Mouse (Mus musculus) embryonic facial prominence, embryonic 13.5 days (tissue): ENCODE data around the gene Ifitm5. TPM values are rescaled to one million over a fixed set of nuclear protein-coding genes. Genes with fewer than 3 reads are reported as not detected.
A peak's percentile ranks its signal among the peaks of the same experiment; 100 is the strongest.

ENCODE experiments used
- ATAC-seq: fragments of 200-750 bp; cut with Nextera tagmentation; 2 replicates; pipeline ENCODE4 v1.8.0; 2017; ENCODE audit warnings: low read depth; ENCODE audit not compliant: insufficient number of reproducible peaks, insufficient read depth, low FRiP score, low TSS enrichment
- H3K27ac ChIP-seq: fragments of 300-500 bp; sonication (generic); 2 replicates; pipeline ENCODE4 v1.5.1; 2015; ENCODE audit warnings: moderate library complexity, mild to moderate bottlenecking, inconsistent platforms
- H3K27me3 ChIP-seq: fragments of 300-500 bp; sonication (generic); 2 replicates; pipeline ENCODE4 v1.6.1; 2015; ENCODE audit warnings: mild to moderate bottlenecking, inconsistent platforms
- H3K36me3 ChIP-seq: fragments of 300-500 bp; sonication (generic); 2 replicates; pipeline ENCODE4 v1.6.1; 2015; ENCODE audit warnings: mild to moderate bottlenecking, inconsistent platforms
- H3K4me1 ChIP-seq: fragments of 300-500 bp; sonication (generic); 2 replicates; pipeline ENCODE4 v1.6.1; 2015; ENCODE audit warnings: inconsistent platforms
- H3K4me2 ChIP-seq: fragments of 300-500 bp; sonication (generic); 2 replicates; pipeline ENCODE4 v1.6.1; 2015; ENCODE audit warnings: moderate library complexity, mild to moderate bottlenecking, inconsistent platforms
- H3K4me3 ChIP-seq: fragments of 300-500 bp; sonication (generic); 2 replicates; pipeline ENCODE4 v1.5.1; 2015; ENCODE audit warnings: mild to moderate bottlenecking, inconsistent platforms
- H3K9ac ChIP-seq: fragments of 300-500 bp; sonication (generic); 2 replicates; pipeline ENCODE4 v1.6.1; 2015; ENCODE audit warnings: mild to moderate bottlenecking, inconsistent platforms
- H3K9me3 ChIP-seq: fragments of 300-500 bp; sonication (generic); 2 replicates; pipeline ENCODE4 v1.6.1; 2016; ENCODE audit warnings: inconsistent platforms
- WGBS: fragments of 180-500 bp; shearing (Covaris S2); methylation state at CpG from one replicate; pipeline ENCODE4 v1.1.7; 2015; ENCODE audit warnings: mixed read lengths; 5-methylcytosine and 5-hydroxymethylcytosine counted together
- polyA plus RNA-seq: library from polyadenylated mRNA; unstranded; fragments of >200 nt; fragmentation: Nextera tagmentation; extraction: Ambion mirVana; gene quantifications from 2 replicates; pipeline ENCODE4 v1.2.1, GENCODE M21; 2015

The Ifitm5 gene
- polyA plus RNA-seq, 1 experiment from 2014 or later: 56.7 TPM

GRCm38 (mm10) chr7:140938436-140938835 lies 11.7 kb downstream of the Ifitm5 start:
- peaks cover 37% of the 10 kb centered on the region for H3K4me1 ChIP-seq
- ATAC-seq: no peak
- H3K27me3 ChIP-seq: peaks cover 8% of the 10 kb centered on the region; the same call in 1 of the 2 replicates
- no peaks in the 10 kb centered on the region for H3K36me3 ChIP-seq
- no peak overlapping the region for H3K4me3 ChIP-seq
- WGBS: 42% methylated on average over 3 of the region's 3 CpGs
- no peak overlapping the region for H3K27ac ChIP-seq
- H3K9me3 ChIP-seq: no peaks in the 10 kb centered on the region
- H3K9ac ChIP-seq: no peak overlapping the region
- H3K4me2 ChIP-seq: no peak overlapping the region

- Histone ChIP-seq H3K27me3 (peaks cover 34% of the 10 kb centered on the region), H3K9ac (no peak overlapping the region), H3K27ac (no peak overlapping the region), H3K9me3 (no peaks in the 10 kb centered on the region), H3K4me2 (no peak overlapping the region), H3K4me1 (peaks cover 14% of the 10 kb centered on the region), H3K36me3 (no peaks in the 10 kb centered on the region), H3K4me3 (no peak overlapping the region)
- WGBS: 78% methylated on average over 6 of the region's 6 CpGs
- no peak for ATAC-seq
Measured at GRCm38 (mm10) chr7:140927181-140927580, 22.9 kb downstream of the Ifitm5 start.

GRCm38 (mm10) chr7:140923070-140923775 lies 26.9 kb downstream of the Ifitm5 start:
- Histone ChIP-seq H3K27me3 (peaks cover 71% of the 10 kb centered on the region), H3K4me1 (peaks cover 18% of the 10 kb centered on the region), H3K36me3 (no peaks in the 10 kb centered on the region), H3K4me2 (peak overlapping the region; percentile 76), H3K4me3 (peak overlapping the region; percentile 43), H3K9me3 (no peaks in the 10 kb centered on the region), H3K9ac (peak overlapping the region; percentile 41), H3K27ac (no peak overlapping the region)
- no peak for ATAC-seq
- WGBS: 20% methylated on average over 30 of the region's 30 CpGs

GRCm38 (mm10) chr7:140922398-140923069 lies 27.6 kb downstream of the Ifitm5 start:
- Histone ChIP-seq H3K27me3 (peaks cover 78% of the 10 kb centered on the region), H3K4me1 (peaks cover 18% of the 10 kb centered on the region), H3K9me3 (no peaks in the 10 kb centered on the region), H3K4me3 (peak overlapping the region; percentile 43), H3K9ac (peak overlapping the region; percentile 41), H3K36me3 (no peaks in the 10 kb centered on the region), H3K27ac (no peak overlapping the region), H3K4me2 (peak overlapping the region; percentile 76)
- no peak for ATAC-seq
- WGBS: 1% methylated on average over 49 of the region's 49 CpGs

- Histone ChIP-seq H3K4me1 (peaks cover 18% of the 10 kb centered on the region), H3K4me3 (no peak overlapping the region), H3K27me3 (peaks cover 81% of the 10 kb centered on the region), H3K4me2 (no peak overlapping the region), H3K36me3 (no peaks in the 10 kb centered on the region), H3K9me3 (no peaks in the 10 kb centered on the region), H3K9ac (no peak overlapping the region), H3K27ac (no peak overlapping the region)
- ATAC-seq: no peak
- 27% methylated on average over 22 of the region's 22 CpGs for WGBS
Measured at GRCm38 (mm10) chr7:140921225-140921975, 28.7 kb downstream of the Ifitm5 start.

- H3K9me3 ChIP-seq: no peaks in the 10 kb centered on the region
- no peak within 1 kb of the TSS for H3K9ac ChIP-seq
- no peak within 1 kb of the TSS for H3K4me3 ChIP-seq
- no peak within 1 kb of the TSS for H3K27ac ChIP-seq
- WGBS: 69% methylated on average over 8 of the region's 8 CpGs
- H3K36me3 ChIP-seq: no peaks in the 10 kb centered on the region
- peaks cover 18% of the 10 kb centered on the region for H3K4me1 ChIP-seq
- no peak within 1 kb of the TSS for H3K4me2 ChIP-seq
- H3K27me3 ChIP-seq: peaks cover 83% of the 10 kb centered on the region
- no peak for ATAC-seq
Measured at GRCm38 (mm10) chr7:140920418-140921029, 29.6 kb downstream of the Ifitm5 start, which contains the start of gene Nlrp6. Nlrp6 (plus strand) TSS chr7:140920902.

- H3K4me3 ChIP-seq: no peak overlapping the region
- H3K27me3 ChIP-seq: peaks cover 77% of the 10 kb centered on the region
- ATAC-seq: no peak
- H3K36me3 ChIP-seq: no peaks in the 10 kb centered on the region
- 72% methylated on average over 4 of the region's 4 CpGs for WGBS
- H3K9ac ChIP-seq: no peak overlapping the region
- H3K4me1 ChIP-seq: peaks cover 18% of the 10 kb centered on the region
- no peak overlapping the region for H3K4me2 ChIP-seq
- no peak overlapping the region for H3K27ac ChIP-seq
- no peaks in the 10 kb centered on the region for H3K9me3 ChIP-seq
Measured at GRCm38 (mm10) chr7:140919911-140920310, 30.2 kb downstream of the Ifitm5 start.

GRCm38 (mm10) chr7:140914031-140914690 lies 35.9 kb downstream of the Ifitm5 start:
- Histone ChIP-seq H3K4me2 (no peak overlapping the region), H3K9me3 (no peaks in the 10 kb centered on the region), H3K36me3 (no peaks in the 10 kb centered on the region), H3K9ac (no peak overlapping the region), H3K27me3 (peaks cover 19% of the 10 kb centered on the region), H3K4me3 (no peak overlapping the region), H3K4me1 (no peaks in the 10 kb centered on the region), H3K27ac (no peak overlapping the region)
- no peak for ATAC-seq
- WGBS: 80% methylated on average over 8 of the region's 8 CpGs

- Histone ChIP-seq H3K36me3 (no peaks in the 10 kb centered on the region), H3K9me3 (no peaks in the 10 kb centered on the region), H3K4me3 (no peak overlapping the region), H3K9ac (no peak overlapping the region), H3K27ac (no peak overlapping the region), H3K4me2 (no peak overlapping the region), H3K27me3 (peaks cover 10% of the 10 kb centered on the region), H3K4me1 (no peaks in the 10 kb centered on the region)
- WGBS: 63% methylated on average over 5 of the region's 5 CpGs
- ATAC-seq: no peak
Measured at GRCm38 (mm10) chr7:140912846-140913482, 37.1 kb downstream of the Ifitm5 start.

GRCm38 (mm10) chr7:140912293-140912692 lies 37.8 kb downstream of the Ifitm5 start:
- H3K27ac ChIP-seq: no peak overlapping the region
- no peak overlapping the region for H3K4me2 ChIP-seq
- 67% methylated on average over 3 of the region's 3 CpGs for WGBS
- H3K4me1 ChIP-seq: no peaks in the 10 kb centered on the region
- ATAC-seq: no peak
- peaks cover 3% of the 10 kb centered on the region; the same call in 1 of the 2 replicates for H3K27me3 ChIP-seq
- no peak overlapping the region for H3K4me3 ChIP-seq
- no peaks in the 10 kb centered on the region for H3K36me3 ChIP-seq
- H3K9me3 ChIP-seq: no peaks in the 10 kb centered on the region
- H3K9ac ChIP-seq: no peak overlapping the region
